In the genomic region with DNA sequence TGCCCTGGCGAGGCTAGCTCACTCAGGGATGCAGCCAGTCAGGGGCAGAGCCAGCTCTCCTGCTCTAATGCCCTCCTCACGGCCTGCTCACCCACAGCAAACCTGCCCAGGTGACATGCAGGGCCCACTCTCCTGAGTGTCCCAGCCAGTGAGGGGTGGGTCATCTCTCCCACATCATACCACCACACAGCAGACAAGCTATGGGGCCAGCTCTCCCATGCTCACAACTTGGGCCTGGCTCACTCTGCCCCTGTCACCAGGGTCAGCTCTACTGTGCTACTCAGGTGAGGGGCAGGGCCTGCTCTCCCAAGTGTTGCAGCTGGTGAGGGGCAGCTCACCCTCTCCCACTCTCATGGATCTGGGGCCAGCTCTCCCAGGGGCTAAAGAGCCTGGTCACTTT, we compare ENCODE assay signal across 29 mouse cellular contexts. TPM values are rescaled to one million over a fixed set of nuclear protein-coding genes. Genes with fewer than 3 reads are reported as not detected.
DNase-seq lines count a peak whose midpoint lies in the region; ATAC-seq lines count a peak whose summit lies in the region.
"Had no signal": no experiment of that assay in that cellular context is flagged by ENCODE, and none has a peak within 500 bp of the region (broad histone marks: within the 10 kb centered on the region; RNA-seq: fewer than 3 reads in every experiment).

No protein-coding gene starts in this region.

- 0 out of 2 replicates have a peak, but pooled peaks cover 3% of the 10 kb centered on the region for H3K36me3 ChIP-seq in embryonic facial prominence, embryonic 12.5 days
- H3K36me3 ChIP-seq in embryonic facial prominence, embryonic 10.5 days (replicated peaks), result peaks cover 18% of the 10 kb centered on the region
- H3K36me3 ChIP-seq in kidney, embryonic 15.5 days, result peaks cover 33% of the 10 kb centered on the region
- H3K36me3 ChIP-seq in lung, embryonic 15.5 days, result peaks cover 10% of the 10 kb centered on the region
- H3K36me3 ChIP-seq in midbrain, embryonic 13.5 days, result 0 out of 2 replicates have a peak, but pooled peaks cover 2% of the 10 kb centered on the region
- H3K36me3 ChIP-seq: neural tube, embryonic 12.5 days had no signal

- 0 out of 2 replicates have a peak, but pooled peaks have one; percentile 22 for ATAC-seq in embryonic facial prominence, embryonic 12.5 days (ENCODE audit: insufficient number of reproducible peaks, insufficient read depth, low FRiP score, low TSS enrichment)
- peak; percentile 29; the same call in 1 of the 2 replicates for ATAC-seq in kidney, embryonic 15.5 days (replicated peaks; ENCODE audit: low FRiP score)
- 0 out of 2 replicates have a peak, but pooled peaks have one; percentile 31 for ATAC-seq in lung, embryonic 15.5 days (ENCODE audit: borderline replicate concordance, extremely low read depth, low FRiP score, low TSS enrichment)
- ATAC-seq in midbrain, embryonic 13.5 days, result peak; percentile 24; the same call in 1 of the 2 replicates
- ATAC-seq: activated CD4-positive, CD25-positive, alpha-beta regulatory T cell, adult 4 months; forebrain, postnatal 0 days; lung, postnatal 0 days had no signal

- H3K27me3 ChIP-seq in embryonic facial prominence, embryonic 12.5 days, result no peaks in the 10 kb centered on the region
- no peaks in the 10 kb centered on the region for H3K27me3 ChIP-seq in embryonic facial prominence, embryonic 10.5 days (replicated peaks; ENCODE audit: low read depth, poor library complexity, severe bottlenecking)
- H3K27me3 ChIP-seq in kidney, embryonic 15.5 days, result no peaks in the 10 kb centered on the region
- no peaks in the 10 kb centered on the region for H3K27me3 ChIP-seq in lung, embryonic 15.5 days
- no peaks in the 10 kb centered on the region for H3K27me3 ChIP-seq in midbrain, embryonic 13.5 days
- H3K27me3 ChIP-seq: embryonic facial prominence, embryonic 15.5 days; hindbrain, embryonic 13.5 days; limb, embryonic 13.5 days; liver, embryonic 15.5 days; neural tube, embryonic 12.5 days had no signal

- H3K4me1 ChIP-seq in embryonic facial prominence, embryonic 12.5 days, result no peaks in the 10 kb centered on the region
- no peaks in the 10 kb centered on the region for H3K4me1 ChIP-seq in embryonic facial prominence, embryonic 10.5 days
- H3K4me1 ChIP-seq in kidney, embryonic 15.5 days, result 0 out of 2 replicates have a peak, but pooled peaks cover 6% of the 10 kb centered on the region
- H3K4me1 ChIP-seq in lung, embryonic 15.5 days, result no peaks in the 10 kb centered on the region
- H3K4me1 ChIP-seq in midbrain, embryonic 13.5 days (replicated peaks), result no peaks in the 10 kb centered on the region
- H3K4me1 ChIP-seq: embryonic facial prominence, embryonic 15.5 days; hindbrain, embryonic 13.5 days; limb, embryonic 13.5 days; neural tube, embryonic 12.5 days had no signal

- no peaks in the 10 kb centered on the region for H3K9me3 ChIP-seq in embryonic facial prominence, embryonic 12.5 days
- H3K9me3 ChIP-seq in embryonic facial prominence, embryonic 10.5 days, result no peaks in the 10 kb centered on the region
- no peaks in the 10 kb centered on the region for H3K9me3 ChIP-seq in kidney, embryonic 15.5 days (replicated peaks)
- H3K9me3 ChIP-seq in lung, embryonic 15.5 days, result no peaks in the 10 kb centered on the region
- H3K9me3 ChIP-seq in midbrain, embryonic 13.5 days, result no peaks in the 10 kb centered on the region
- H3K9me3 ChIP-seq: embryonic facial prominence, embryonic 15.5 days; hindbrain, embryonic 13.5 days; limb, embryonic 13.5 days; liver, embryonic 15.5 days; neural tube, embryonic 12.5 days had no signal

- H3K9ac ChIP-seq in embryonic facial prominence, embryonic 12.5 days, result no peak overlapping the region
- H3K9ac ChIP-seq in kidney, embryonic 15.5 days, result no peak overlapping the region
- no peak overlapping the region for H3K9ac ChIP-seq in lung, embryonic 15.5 days
- H3K9ac ChIP-seq in midbrain, embryonic 13.5 days (replicated peaks), result no peak overlapping the region
- H3K9ac ChIP-seq: embryonic facial prominence, embryonic 15.5 days; forebrain, postnatal 0 days; hindbrain, embryonic 13.5 days; limb, embryonic 13.5 days; liver, embryonic 15.5 days; neural tube, embryonic 12.5 days had no signal

- H3K4me2 ChIP-seq in embryonic facial prominence, embryonic 12.5 days (replicated peaks), result no peak overlapping the region
- no peak overlapping the region for H3K4me2 ChIP-seq in kidney, embryonic 15.5 days
- no peak overlapping the region for H3K4me2 ChIP-seq in lung, embryonic 15.5 days
- H3K4me2 ChIP-seq in midbrain, embryonic 13.5 days (replicated peaks), result no peak overlapping the region
- H3K4me2 ChIP-seq: embryonic facial prominence, embryonic 15.5 days; hindbrain, embryonic 13.5 days; limb, embryonic 13.5 days; liver, embryonic 15.5 days; neural tube, embryonic 12.5 days had no signal

- DNase-seq in embryonic facial prominence, embryonic 10.5 days (ENCODE audit: low spot score), result no peak
- no peak for DNase-seq in kidney, adult 11 months
- DNase-seq in lung, postnatal 10 days, result no peak
- no peak for DNase-seq in cerebellum, postnatal 25 days
- DNase-seq: adrenal gland, adult 8-10 months; cerebellum, adult 18-20 months; cerebellum, postnatal 36 days; embryo, embryonic 11 days; forebrain, postnatal 0 days; gastrocnemius, postnatal 14 days; heart, adult 18-20 months; kidney, postnatal 10 days; layer of hippocampus, postnatal 36 days; right cerebral cortex, postnatal 4 days; thymus, postnatal 25 days had no signal

- H3K27ac ChIP-seq in embryonic facial prominence, embryonic 12.5 days, result no peak overlapping the region
- no peak overlapping the region; the same call in 1 of the 2 replicates for H3K27ac ChIP-seq in embryonic facial prominence, embryonic 10.5 days (replicated peaks)
- no peak overlapping the region for H3K27ac ChIP-seq in kidney, embryonic 15.5 days
- no peak overlapping the region for H3K27ac ChIP-seq in lung, embryonic 15.5 days
- no peak overlapping the region for H3K27ac ChIP-seq in midbrain, embryonic 13.5 days
- H3K27ac ChIP-seq: embryonic facial prominence, embryonic 15.5 days; hindbrain, embryonic 13.5 days; limb, embryonic 13.5 days; liver, embryonic 15.5 days; neural tube, embryonic 12.5 days had no signal

- H3K4me3 ChIP-seq in embryonic facial prominence, embryonic 12.5 days, result no peak overlapping the region
- H3K4me3 ChIP-seq in embryonic facial prominence, embryonic 10.5 days, result no peak overlapping the region
- no peak overlapping the region for H3K4me3 ChIP-seq in kidney, embryonic 15.5 days (replicated peaks)
- no peak overlapping the region for H3K4me3 ChIP-seq in lung, embryonic 15.5 days
- H3K4me3 ChIP-seq in midbrain, embryonic 13.5 days (replicated peaks), result no peak overlapping the region
- H3K4me3 ChIP-seq: embryonic facial prominence, embryonic 15.5 days; hindbrain, embryonic 13.5 days; layer of hippocampus, adult 2 months; limb, embryonic 13.5 days; liver, embryonic 15.5 days; neural tube, embryonic 12.5 days had no signal

- 81% methylated on average over 2 of the region's 2 CpGs for WGBS in embryonic facial prominence, embryonic 12.5 days
- 85% methylated on average over 2 of the region's 2 CpGs for WGBS in embryonic facial prominence, embryonic 10.5 days
- WGBS in kidney, embryonic 15.5 days, result 97% methylated on average over 2 of the region's 2 CpGs
- WGBS in lung, embryonic 15.5 days, result 91% methylated on average over 2 of the region's 2 CpGs
- WGBS in midbrain, embryonic 13.5 days, result 91% methylated on average over 2 of the region's 2 CpGs

RNA-seq across cellular contexts. Expression of gene Spc25, which starts 18.0 kb away (rescaled TPM):
- 167 and 175 TPM in 2 replicates for polyA plus RNA-seq in embryonic facial prominence, embryonic 12.5 days (2016; fragmentation: Nextera tagmentation; extraction: Ambion mirVana)
- polyA plus RNA-seq in embryonic facial prominence, embryonic 10.5 days (2016; fragmentation: Nextera tagmentation; extraction: Ambion mirVana), result 189 and 199 TPM in 2 replicates
- polyA plus RNA-seq in kidney, embryonic 15.5 days (2015; fragmentation: Nextera tagmentation; extraction: Ambion mirVana), result 240 TPM in 2 replicates
- 181 and 183 TPM in 2 replicates for polyA plus RNA-seq in lung, embryonic 15.5 days (2015; fragmentation: Nextera tagmentation; extraction: Ambion mirVana)
- 87.8 and 88.3 TPM in 2 replicates for polyA plus RNA-seq in midbrain, embryonic 13.5 days (2015; fragmentation: Nextera tagmentation; extraction: Ambion mirVana)

RNA-seq across cellular contexts. Expression of gene G6pc2, which starts 22.9 kb away (rescaled TPM):
- 0.10 TPM in 1 of 2 replicates, not detected in the other for polyA plus RNA-seq in embryonic facial prominence, embryonic 12.5 days (2016; fragmentation: Nextera tagmentation; extraction: Ambion mirVana)
- not detected in 2 replicates for polyA plus RNA-seq in embryonic facial prominence, embryonic 10.5 days (2016; fragmentation: Nextera tagmentation; extraction: Ambion mirVana)
- polyA plus RNA-seq in kidney, embryonic 15.5 days (2015; fragmentation: Nextera tagmentation; extraction: Ambion mirVana), result 2.9 and 4.6 TPM in 2 replicates
- not detected in 2 replicates for polyA plus RNA-seq in lung, embryonic 15.5 days (2015; fragmentation: Nextera tagmentation; extraction: Ambion mirVana)
- polyA plus RNA-seq in midbrain, embryonic 13.5 days (2015; fragmentation: Nextera tagmentation; extraction: Ambion mirVana), result not detected in 2 replicates
- polyA plus RNA-seq: activated CD4-positive, CD25-positive, alpha-beta regulatory T cell, adult 4 months; embryonic facial prominence, embryonic 15.5 days; forebrain, postnatal 0 days; heart, embryonic 14.5 days; limb, embryonic 13.5 days; liver, embryonic 15.5 days; lung, postnatal 0 days; stomach, embryonic 14.5 days had no signal

RNA-seq across cellular contexts. Expression of gene Nostrin, which starts 52.4 kb away (rescaled TPM):
- polyA plus RNA-seq in embryonic facial prominence, embryonic 12.5 days (2016; fragmentation: Nextera tagmentation; extraction: Ambion mirVana), result 0.45 and 0.65 TPM in 2 replicates
- 0.42 and 0.45 TPM in 2 replicates for polyA plus RNA-seq in embryonic facial prominence, embryonic 10.5 days (2016; fragmentation: Nextera tagmentation; extraction: Ambion mirVana)
- polyA plus RNA-seq in kidney, embryonic 15.5 days (2015; fragmentation: Nextera tagmentation; extraction: Ambion mirVana), result 6.4 and 7.5 TPM in 2 replicates
- polyA plus RNA-seq in lung, embryonic 15.5 days (2015; fragmentation: Nextera tagmentation; extraction: Ambion mirVana), result 15.2 and 16.3 TPM in 2 replicates
- polyA plus RNA-seq in midbrain, embryonic 13.5 days (2015; fragmentation: Nextera tagmentation; extraction: Ambion mirVana), result 0.50 and 1.2 TPM in 2 replicates
